Mouse (Mus musculus): Measurements from ENCODE around the gene Pten. TPM values are rescaled to one million over a fixed set of nuclear protein-coding genes. Genes with fewer than 3 reads are reported as not detected.
A peak's percentile ranks its signal among the peaks of the same experiment; 100 is the strongest.

Pten gene
- polyA plus RNA-seq, 1 experiment from 2014 or later = 10.9 TPM

GRCm38 (mm10) chr19:32726451-32727325, 30.6 kb upstream of the Pten start:
- peak overlapping the region; percentile 50; the same call in 1 of the 2 replicates for H3K9ac ChIP-seq
- ATAC-seq = peak; percentile 69
- 1% methylated on average over 22 of the region's 22 CpGs for WGBS
- peaks cover 19% of the 10 kb centered on the region for H3K4me1 ChIP-seq
- no peaks in the 10 kb centered on the region for H3K36me3 ChIP-seq (ENCODE audit: poor library complexity, severe bottlenecking)
- 0 out of 2 replicates have a peak overlapping the region, but pooled peaks have one; percentile 2 for H3K27ac ChIP-seq
- no peaks in the 10 kb centered on the region for H3K27me3 ChIP-seq
- peak overlapping the region; percentile 20 for H3K4me3 ChIP-seq
- no peaks in the 10 kb centered on the region for H3K9me3 ChIP-seq (replicated peaks)
- H3K4me2 ChIP-seq = peak overlapping the region; percentile 59

- H3K4me1 ChIP-seq = peaks cover 15% of the 10 kb centered on the region
- 91% methylated on average over 4 of the region's 4 CpGs for WGBS
- no peak overlapping the region for H3K9ac ChIP-seq
- H3K27me3 ChIP-seq = no peaks in the 10 kb centered on the region
- no peak overlapping the region for H3K4me3 ChIP-seq
- no peak for ATAC-seq
- no peaks in the 10 kb centered on the region for H3K36me3 ChIP-seq (ENCODE audit: poor library complexity, severe bottlenecking)
- no peak overlapping the region for H3K27ac ChIP-seq
- H3K4me2 ChIP-seq = no peak overlapping the region
- no peaks in the 10 kb centered on the region for H3K9me3 ChIP-seq (replicated peaks)
Measured at GRCm38 (mm10) chr19:32729785-32730184, 27.5 kb upstream of the Pten start.

GRCm38 (mm10) chr19:32732922-32733321, 24.4 kb upstream of the Pten start:
- Histone ChIP-seq H3K9ac (no peak overlapping the region), H3K4me1 (no peaks in the 10 kb centered on the region), H3K4me2 (no peak overlapping the region), H3K27me3 (no peaks in the 10 kb centered on the region), H3K36me3 (ENCODE audit: poor library complexity, severe bottlenecking) (no peaks in the 10 kb centered on the region), H3K4me3 (no peak overlapping the region), H3K27ac (no peak overlapping the region), H3K9me3 (replicated peaks) (no peaks in the 10 kb centered on the region)
- no peak for ATAC-seq

- 87% methylated on average over 7 of the region's 7 CpGs for WGBS
- Histone ChIP-seq H3K27me3 (no peaks in the 10 kb centered on the region), H3K9ac (no peak overlapping the region), H3K9me3 (replicated peaks) (no peaks in the 10 kb centered on the region), H3K27ac (no peak overlapping the region), H3K4me3 (no peak overlapping the region), H3K4me1 (no peaks in the 10 kb centered on the region), H3K4me2 (no peak overlapping the region), H3K36me3 (ENCODE audit: poor library complexity, severe bottlenecking) (no peaks in the 10 kb centered on the region)
- no peak for ATAC-seq
Measured at GRCm38 (mm10) chr19:32737844-32738243, 19.5 kb upstream of the Pten start.

GRCm38 (mm10) chr19:32739686-32740085, 17.6 kb upstream of the Pten start, which contains the start of gene Atad1:
Gene Atad1, minus strand, starts transcription at chr19:32739786.
- Histone ChIP-seq H3K27me3 (no peaks in the 10 kb centered on the region), H3K4me2 (no peak within 1 kb of the TSS), H3K36me3 (ENCODE audit: poor library complexity, severe bottlenecking) (no peaks in the 10 kb centered on the region), H3K4me3 (no peak within 1 kb of the TSS), H3K4me1 (no peaks in the 10 kb centered on the region), H3K9ac (no peak within 1 kb of the TSS), H3K27ac (no peak within 1 kb of the TSS), H3K9me3 (replicated peaks) (no peaks in the 10 kb centered on the region)
- WGBS = 97% methylated on average over 4 of the region's 4 CpGs
- ATAC-seq = no peak

GRCm38 (mm10) chr19:32740641-32741345, 16.5 kb upstream of the Pten start:
- Histone ChIP-seq H3K9me3 (replicated peaks) (no peaks in the 10 kb centered on the region), H3K27me3 (no peaks in the 10 kb centered on the region), H3K9ac (no peak overlapping the region), H3K4me2 (no peak overlapping the region), H3K36me3 (ENCODE audit: poor library complexity, severe bottlenecking) (no peaks in the 10 kb centered on the region), H3K4me1 (no peaks in the 10 kb centered on the region), H3K4me3 (no peak overlapping the region), H3K27ac (no peak overlapping the region)
- 96% methylated on average over 4 of the region's 4 CpGs for WGBS
- ATAC-seq = no peak

GRCm38 (mm10) chr19:32749425-32749824, 7.9 kb upstream of the Pten start:
- no peak for ATAC-seq
- no peak overlapping the region for H3K27ac ChIP-seq
- peaks cover 1% of the 10 kb centered on the region; the same call in 1 of the 2 replicates for H3K4me1 ChIP-seq
- no peaks in the 10 kb centered on the region for H3K27me3 ChIP-seq
- 10% methylated on average over 6 of the region's 6 CpGs for WGBS
- H3K4me2 ChIP-seq = no peak overlapping the region
- no peaks in the 10 kb centered on the region for H3K9me3 ChIP-seq (replicated peaks)
- no peak overlapping the region for H3K9ac ChIP-seq
- H3K36me3 ChIP-seq (ENCODE audit: poor library complexity, severe bottlenecking) = no peaks in the 10 kb centered on the region
- H3K4me3 ChIP-seq = no peak overlapping the region

- Histone ChIP-seq H3K4me3 (no peak overlapping the region), H3K4me2 (no peak overlapping the region), H3K9ac (no peak overlapping the region), H3K36me3 (ENCODE audit: poor library complexity, severe bottlenecking) (no peaks in the 10 kb centered on the region), H3K4me1 (peaks cover 14% of the 10 kb centered on the region), H3K27me3 (no peaks in the 10 kb centered on the region), H3K27ac (no peak overlapping the region), H3K9me3 (replicated peaks) (no peaks in the 10 kb centered on the region)
- no peak for ATAC-seq
- WGBS = 91% methylated on average over 6 of the region's 6 CpGs
Measured at GRCm38 (mm10) chr19:32752357-32752756, 4.9 kb upstream of the Pten start.

- 75% methylated on average over 3 of the region's 3 CpGs for WGBS
- no peak overlapping the region for H3K9ac ChIP-seq
- no peaks in the 10 kb centered on the region for H3K27me3 ChIP-seq
- H3K4me2 ChIP-seq = no peak overlapping the region
- no peak overlapping the region for H3K27ac ChIP-seq
- no peak for ATAC-seq
- peaks cover 14% of the 10 kb centered on the region for H3K4me1 ChIP-seq
- H3K36me3 ChIP-seq (ENCODE audit: poor library complexity, severe bottlenecking) = no peaks in the 10 kb centered on the region
- H3K4me3 ChIP-seq = no peak overlapping the region
- no peaks in the 10 kb centered on the region for H3K9me3 ChIP-seq (replicated peaks)
Measured at GRCm38 (mm10) chr19:32753386-32753785, 3.9 kb upstream of the Pten start.

GRCm38 (mm10) chr19:32754188-32755000, 2.9 kb upstream of the Pten start:
- H3K4me1 ChIP-seq = peaks cover 16% of the 10 kb centered on the region
- 16% methylated on average over 15 of the region's 15 CpGs for WGBS
- no peak overlapping the region for H3K9ac ChIP-seq
- no peaks in the 10 kb centered on the region for H3K27me3 ChIP-seq
- H3K4me3 ChIP-seq = no peak overlapping the region
- no peaks in the 10 kb centered on the region for H3K36me3 ChIP-seq (ENCODE audit: poor library complexity, severe bottlenecking)
- H3K9me3 ChIP-seq (replicated peaks) = no peaks in the 10 kb centered on the region
- H3K27ac ChIP-seq = no peak overlapping the region
- H3K4me2 ChIP-seq = peak overlapping the region; percentile 95; the same call in 1 of the 2 replicates
- no peak for ATAC-seq

GRCm38 (mm10) chr19:32755104-32755791, 2.0 kb upstream of the Pten start:
- no peak for ATAC-seq
- no peaks in the 10 kb centered on the region for H3K36me3 ChIP-seq (ENCODE audit: poor library complexity, severe bottlenecking)
- peak overlapping the region; percentile 88 for H3K9ac ChIP-seq
- no peaks in the 10 kb centered on the region for H3K9me3 ChIP-seq (replicated peaks)
- no peak overlapping the region for H3K27ac ChIP-seq
- WGBS = 4% methylated on average over 12 of the region's 12 CpGs
- H3K4me1 ChIP-seq = peaks cover 23% of the 10 kb centered on the region
- peak overlapping the region; percentile 95 for H3K4me2 ChIP-seq
- no peaks in the 10 kb centered on the region for H3K27me3 ChIP-seq
- H3K4me3 ChIP-seq = peak overlapping the region; percentile 97

All from forebrain, embryonic 13.5 days (tissue).